Mouse (Mus musculus): ENCODE results near the gene Gys1.

Gene Gys1

GRCm38 (mm10) chr7:45413864-45414739 lies 20.5 kb upstream of the Gys1 start:
- DNase-seq (ENCODE audit: extremely low read depth, insufficient read length, low spot score): no peak

GRCm38 (mm10) chr7:45414740-45415224 lies 19.9 kb upstream of the Gys1 start:
- DNase-seq (ENCODE audit: extremely low read depth, insufficient read length, low spot score): no peak

GRCm38 (mm10) chr7:45415636-45416035 lies 19.0 kb upstream of the Gys1 start:
- DNase-seq (ENCODE audit: extremely low read depth, insufficient read length, low spot score): no peak

GRCm38 (mm10) chr7:45417962-45418492 lies 16.6 kb upstream of the Gys1 start:
- DNase-seq (ENCODE audit: extremely low read depth, insufficient read length, low spot score): no peak

- DNase-seq (ENCODE audit: extremely low read depth, insufficient read length, low spot score): no peak
Observed at GRCm38 (mm10) chr7:45419859-45420614, 14.6 kb upstream of the Gys1 start.

- DNase-seq (ENCODE audit: extremely low read depth, insufficient read length, low spot score): no peak
Observed at GRCm38 (mm10) chr7:45420615-45420919, 14.1 kb upstream of the Gys1 start, which contains the start of gene Lhb. Gene Lhb (plus strand): TSS chr7:45420820.

GRCm38 (mm10) chr7:45421194-45421593 lies 13.4 kb upstream of the Gys1 start:
- DNase-seq (ENCODE audit: extremely low read depth, insufficient read length, low spot score): no peak

- no peak for DNase-seq (ENCODE audit: extremely low read depth, insufficient read length, low spot score)
Observed at GRCm38 (mm10) chr7:45426556-45426955, 8.1 kb upstream of the Gys1 start.

- no peak for DNase-seq (ENCODE audit: extremely low read depth, insufficient read length, low spot score)
Observed at GRCm38 (mm10) chr7:45433835-45434202, 825 bp upstream of the Gys1 start.

GRCm38 (mm10) chr7:45435038-45435437 lies 394 bp downstream of the Gys1 start:
- no peak for DNase-seq (ENCODE audit: extremely low read depth, insufficient read length, low spot score)

- no peak for DNase-seq (ENCODE audit: extremely low read depth, insufficient read length, low spot score)
Observed at GRCm38 (mm10) chr7:45436444-45436843, 1.8 kb downstream of the Gys1 start.

- DNase-seq (ENCODE audit: extremely low read depth, insufficient read length, low spot score): no peak
Observed at GRCm38 (mm10) chr7:45437046-45437445, 2.4 kb downstream of the Gys1 start.

GRCm38 (mm10) chr7:45437521-45438276 lies 3.1 kb downstream of the Gys1 start, which contains the start of gene Ruvbl2:
Gene Ruvbl2 (minus strand): TSS chr7:45438096.
- no peak for DNase-seq (ENCODE audit: extremely low read depth, insufficient read length, low spot score)

- DNase-seq (ENCODE audit: extremely low read depth, insufficient read length, low spot score): no peak
Observed at GRCm38 (mm10) chr7:45443526-45444420, 9.1 kb downstream of the Gys1 start.

GRCm38 (mm10) chr7:45446589-45446988 lies 11.9 kb downstream of the Gys1 start:
- no peak for DNase-seq (ENCODE audit: extremely low read depth, insufficient read length, low spot score)

- no peak for DNase-seq (ENCODE audit: extremely low read depth, insufficient read length, low spot score)
Observed at GRCm38 (mm10) chr7:45447325-45447990, 12.8 kb downstream of the Gys1 start.

GRCm38 (mm10) chr7:45449974-45450373 lies 15.3 kb downstream of the Gys1 start:
- DNase-seq (ENCODE audit: extremely low read depth, insufficient read length, low spot score): no peak

GRCm38 (mm10) chr7:45451344-45451982 lies 16.8 kb downstream of the Gys1 start:
- DNase-seq (ENCODE audit: extremely low read depth, insufficient read length, low spot score): peak; percentile 47

GRCm38 (mm10) chr7:45454971-45455370 lies 20.3 kb downstream of the Gys1 start:
- DNase-seq (ENCODE audit: extremely low read depth, insufficient read length, low spot score): no peak

Data from 3134 (cell line).